Mouse (Mus musculus): ENCODE data around the gene Cox10.

- TF ChIP-seq CTCF (conservative IDR thresholded peaks at IDR 0.05; ENCODE audit: insufficient read depth, insufficient read length, low read depth, low read length) = no peak
- TF ChIP-seq POLR2A (IDR thresholded peaks at IDR 0.05; ENCODE audit: low read depth, low read length) = no peak
These were observed 155.9 kb downstream of the Cox10 start for GRCm38 (mm10) chr11:63923386-63923785.

Data from kidney, adult 2 months (tissue).